Mouse (Mus musculus) brain, embryonic 14.5 days (tissue): ENCODE data around the gene Rell1.

Source experiments
- CTCF ChIP-seq: fragments of 200-500 bp; IDR thresholded peaks from 2 replicates; pipeline ENCODE4 v1.5.1; 2012; ENCODE audit warnings: inconsistent platforms, mild to moderate bottlenecking, moderate library complexity, borderline replicate concordance; ENCODE audit not compliant: insufficient read depth, insufficient read length; ENCODE audit errors: extremely low read depth
- POLR2A ChIP-seq: fragments of 200-500 bp; IDR thresholded peaks from 2 replicates; pipeline ENCODE4 v1.6.1; 2012; ENCODE audit warnings: mild to moderate bottlenecking, inconsistent platforms, borderline replicate concordance; ENCODE audit not compliant: poor library complexity, insufficient read depth, insufficient read length, severe bottlenecking; ENCODE audit errors: extremely low read depth

- TF ChIP-seq POLR2A (no peak), CTCF (no peak)
These were observed 4.1 kb downstream of the Rell1 start for GRCm38 (mm10) chr5:63964576-63964975.
